7 mouse cellular contexts compared by ENCODE assay signal in the genomic region with DNA sequence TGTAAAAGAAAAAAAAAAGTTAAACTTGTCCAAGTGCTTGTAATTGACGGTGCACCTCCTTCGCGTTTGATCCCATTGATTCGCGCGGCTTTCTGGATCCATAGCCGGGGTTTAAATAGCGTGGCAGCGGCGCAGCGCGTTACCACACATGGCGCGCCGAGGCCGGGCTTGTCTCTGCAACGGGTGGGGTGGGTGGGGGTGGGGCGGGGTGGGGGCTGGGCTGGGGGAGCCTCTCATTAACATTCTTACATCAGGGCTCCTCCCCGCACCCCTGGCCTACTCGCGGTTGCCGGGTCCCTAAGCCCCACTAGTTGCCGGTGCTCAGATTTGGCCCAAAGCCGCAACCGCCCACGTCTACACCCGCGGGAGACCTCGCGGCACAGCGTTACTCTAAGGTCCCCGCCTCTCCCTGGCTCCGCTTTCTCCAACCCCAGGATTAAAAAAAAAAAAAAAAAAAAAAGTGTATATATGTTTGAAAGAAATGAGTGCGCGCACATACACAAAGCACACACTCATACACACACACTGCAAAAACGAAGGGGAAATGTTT. TPM values are rescaled to one million over a fixed set of nuclear protein-coding genes. Genes with fewer than 3 reads are reported as not detected.
DNase-seq lines count a peak whose midpoint lies in the region; ATAC-seq and TF ChIP-seq lines count a peak whose summit lies in the region.

No protein-coding gene starts in this region.

- no peak overlapping the region; the same call in 1 of the 2 replicates for H3K9ac ChIP-seq in liver, embryonic 13.5 days
- peak overlapping the region; percentile 55; the same call in 1 of the 2 replicates for H3K9ac ChIP-seq in neural tube, embryonic 13.5 days

- no peak for TF ChIP-seq POLR2A in bone marrow macrophage, adult 2 months (IDR thresholded peaks at IDR 0.05; ENCODE audit: borderline replicate concordance, low read depth, low read length)

- peak; percentile 41; the same call in 1 of the 2 replicates for ATAC-seq in liver, embryonic 13.5 days (ENCODE audit: low read depth)
- 0 out of 2 replicates have a peak, but pooled peaks have one; percentile 19 for ATAC-seq in neural tube, embryonic 13.5 days (ENCODE audit: low read depth)

- no peak for TF ChIP-seq CTCF in bone marrow macrophage, adult 2 months (IDR thresholded peaks at IDR 0.05; ENCODE audit: low read depth, low read length)

- no peaks in the 10 kb centered on the region for H3K9me3 ChIP-seq in liver, embryonic 13.5 days (replicated peaks)
- H3K9me3 ChIP-seq in neural tube, embryonic 13.5 days = no peaks in the 10 kb centered on the region

- intact Hi-C loops in gastrocnemius, postnatal 14 days (cut with DNase I; ENCODE audit: low total_unique reads) = loop anchor here (5.0 kb wide), 1 partner anchor 154 kb away; no protein-coding TSS in a partner anchor

- DNase-seq in NIH3T3 (ENCODE audit: low read depth) = peak; percentile 72
- DNase-seq in gastrocnemius, postnatal 14 days = peak; percentile 40
- DNase-seq in kidney, adult 11 months = peak; percentile 26
- no peak for DNase-seq in liver, embryonic 13.5 days
- DNase-seq in B cell, adult 2 months = no peak

- no peaks in the 10 kb centered on the region for H3K36me3 ChIP-seq in liver, embryonic 13.5 days
- no peaks in the 10 kb centered on the region for H3K36me3 ChIP-seq in neural tube, embryonic 13.5 days

- no peaks in the 10 kb centered on the region for H3K4me1 ChIP-seq in bone marrow macrophage, adult 2 months (ENCODE audit: control insufficient read depth, insufficient read depth, low read length)
- no peaks in the 10 kb centered on the region for H3K4me1 ChIP-seq in liver, embryonic 13.5 days (replicated peaks)
- H3K4me1 ChIP-seq in neural tube, embryonic 13.5 days (replicated peaks) = peaks cover 50% of the 10 kb centered on the region

- H3K4me3 ChIP-seq in bone marrow macrophage, adult 2 months (ENCODE audit: insufficient read depth, low read length) = peak overlapping the region; percentile 58
- peak overlapping the region; percentile 55 for H3K4me3 ChIP-seq in liver, embryonic 13.5 days (replicated peaks)
- peak overlapping the region; percentile 60 for H3K4me3 ChIP-seq in neural tube, embryonic 13.5 days

- H3K27ac ChIP-seq in bone marrow macrophage, adult 2 months (ENCODE audit: insufficient read depth, low read depth, low read length) = no peak overlapping the region
- H3K27ac ChIP-seq in liver, embryonic 13.5 days = peak overlapping the region; percentile 63
- no peak overlapping the region for H3K27ac ChIP-seq in neural tube, embryonic 13.5 days (replicated peaks)

- peak overlapping the region; percentile 62 for H3K4me2 ChIP-seq in liver, embryonic 13.5 days
- H3K4me2 ChIP-seq in neural tube, embryonic 13.5 days = peak overlapping the region; percentile 93

- WGBS in liver, embryonic 13.5 days (ENCODE audit: insufficient replicate concordance) = 2% methylated on average over 36 of the region's 36 CpGs
- under 1% methylated on average over 36 of the region's 36 CpGs for WGBS in neural tube, embryonic 13.5 days

- peaks cover 66% of the 10 kb centered on the region for H3K27me3 ChIP-seq in liver, embryonic 13.5 days
- H3K27me3 ChIP-seq in neural tube, embryonic 13.5 days = peaks cover 82% of the 10 kb centered on the region

RNA-seq across cellular contexts. Expression of a gene that starts 1.0 kb away (rescaled TPM):
- polyA plus RNA-seq in bone marrow macrophage, adult 2 months (2012; ENCODE audit: insufficient read depth, insufficient read length, missing spikeins) = 0.19 TPM in 1 of 2 replicates, not detected in the other
- total RNA-seq in gastrocnemius, postnatal 14 days (2021) = 10 to 100 TPM; 11.0 to 11.9 TPM
- 3.2 and 3.4 TPM in 2 replicates for polyA plus RNA-seq in liver, embryonic 13.5 days (2015; fragmentation: Nextera tagmentation; extraction: Ambion mirVana)
- 4.7 TPM in 2 replicates for polyA plus RNA-seq in neural tube, embryonic 13.5 days (2015; fragmentation: Nextera tagmentation; extraction: Ambion mirVana)

Comparison
In these comparisons a context has a peak if more than half of its experiments do, and no peak if none do; other contexts are left out.
1. DNase-seq: peak in NIH3T3 (single experiment), gastrocnemius, postnatal 14 days (single experiment) and kidney, adult 11 months (single experiment); none in liver, embryonic 13.5 days (single experiment) and B cell, adult 2 months (0 of 2).
2. Peak in every context shown above with its lines, with median percentiles within 50 percentile points of each other: H3K4me3 ChIP-seq.